Mouse (Mus musculus): ENCODE measurements at regions not wholly inside any gene's neighbourhood (a gene's known extent, or its start where the extent isn't known, plus 50 kb on each side); places are given as distances from the start of the nearest gene placed in this dataset.

DNA sequence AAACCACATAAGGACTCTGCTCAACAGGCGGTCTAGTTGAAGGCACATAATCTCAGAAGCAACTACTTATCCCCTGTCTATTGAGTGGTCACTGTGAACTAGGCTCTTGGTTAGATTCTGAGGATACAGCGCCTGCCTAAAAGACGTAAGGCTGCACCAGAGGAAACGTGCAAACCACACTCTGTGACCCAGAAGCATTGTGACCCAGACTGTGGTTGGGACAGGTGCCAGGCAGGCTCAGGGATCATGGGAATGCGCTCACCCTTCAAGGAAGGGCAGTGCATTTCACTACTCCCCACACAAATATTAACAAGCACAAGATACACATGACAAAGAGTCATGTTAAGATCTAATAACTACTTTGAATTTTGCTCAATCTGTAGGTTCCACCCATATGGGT, 628.3 kb downstream of the 1700064H15Rik start:
- Histone ChIP-seq H3K9me3 (ENCODE audit: control insufficient read depth, low read length) (no peaks in the 10 kb centered on the region), H3K4me1 (replicated peaks; ENCODE audit: control insufficient read depth, insufficient read depth, low read length) (no peaks in the 10 kb centered on the region), H3K4me2 (no peak overlapping the region), H3K4me3 (ENCODE audit: low read depth, low read length) (no peak overlapping the region), H3K27me3 (replicated peaks; ENCODE audit: control insufficient read depth, insufficient read depth, low read length) (no peaks in the 10 kb centered on the region), H3K27ac (ENCODE audit: low read depth, low read length) (no peak overlapping the region), H3K9ac (ENCODE audit: low read depth, low read length) (no peak overlapping the region), H3K36me3 (ENCODE audit: control insufficient read depth, insufficient read depth, low read length) (no peaks in the 10 kb centered on the region)
- ATAC-seq (replicated peaks; ENCODE audit: low FRiP score), result no peak
- WGBS, result 72% methylated on average over 5 of the region's 5 CpGs
- DNase-seq (ENCODE audit: low spot score), result no peak

DNA sequence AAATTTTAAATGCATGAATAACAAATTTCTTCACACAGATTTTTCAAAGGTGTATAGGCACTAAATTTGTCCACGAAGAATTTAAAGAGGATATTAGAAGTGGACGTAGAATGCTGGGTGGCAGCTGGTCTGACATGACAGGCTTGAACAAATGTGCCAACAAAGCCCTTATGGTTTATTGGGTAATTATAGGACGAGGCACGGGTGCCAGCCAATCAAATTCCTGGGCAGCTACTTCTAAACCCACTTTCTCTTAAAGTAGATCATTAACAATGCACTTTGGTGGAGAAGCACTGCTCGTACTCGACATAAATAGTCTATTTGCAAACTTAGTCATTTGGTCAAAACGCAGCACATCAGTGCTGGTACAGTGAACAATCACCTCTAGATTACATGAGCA, 626.4 kb downstream of the 1700064H15Rik start:
- Histone ChIP-seq H3K4me2 (no peak overlapping the region), H3K9ac (ENCODE audit: low read depth, low read length) (no peak overlapping the region), H3K4me3 (ENCODE audit: low read depth, low read length) (no peak overlapping the region), H3K9me3 (ENCODE audit: control insufficient read depth, low read length) (no peaks in the 10 kb centered on the region), H3K27me3 (replicated peaks; ENCODE audit: control insufficient read depth, insufficient read depth, low read length) (no peaks in the 10 kb centered on the region), H3K4me1 (replicated peaks; ENCODE audit: control insufficient read depth, insufficient read depth, low read length) (no peaks in the 10 kb centered on the region), H3K27ac (ENCODE audit: low read depth, low read length) (no peak overlapping the region), H3K36me3 (ENCODE audit: control insufficient read depth, insufficient read depth, low read length) (no peaks in the 10 kb centered on the region)
- ATAC-seq (replicated peaks; ENCODE audit: low FRiP score) (no peak), DNase-seq (ENCODE audit: low spot score) (no peak)
- 76% methylated on average over 7 of the region's 7 CpGs for WGBS

DNA sequence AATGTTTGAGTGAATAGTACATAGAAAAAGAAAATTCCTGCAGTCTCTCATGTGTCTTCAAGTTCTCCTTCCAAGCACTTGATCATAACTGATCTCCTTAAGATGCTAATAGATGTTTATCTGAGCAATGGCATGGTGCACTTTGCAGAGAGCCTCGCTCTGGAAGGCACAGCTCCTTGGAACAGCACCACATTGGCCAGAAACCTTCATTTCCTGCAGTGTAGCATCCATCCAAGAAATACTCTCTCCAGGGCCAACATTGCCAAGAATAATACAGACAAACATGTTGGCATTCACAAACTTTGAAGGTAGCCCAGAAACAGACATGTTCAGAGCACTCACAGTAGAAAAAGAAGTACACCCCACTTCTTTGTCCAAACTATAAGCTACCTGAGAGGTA, 623.7 kb downstream of the 1700064H15Rik start:
- no peak overlapping the region for H3K27ac ChIP-seq (ENCODE audit: low read depth, low read length)
- H3K4me2 ChIP-seq, result no peak overlapping the region
- no peak overlapping the region for H3K9ac ChIP-seq (ENCODE audit: low read depth, low read length)
- H3K4me1 ChIP-seq (replicated peaks; ENCODE audit: control insufficient read depth, insufficient read depth, low read length), result no peaks in the 10 kb centered on the region
- ATAC-seq (replicated peaks; ENCODE audit: low FRiP score) (no peak), DNase-seq (ENCODE audit: low spot score) (no peak)
- H3K27me3 ChIP-seq (replicated peaks; ENCODE audit: control insufficient read depth, insufficient read depth, low read length), result no peaks in the 10 kb centered on the region
- no peaks in the 10 kb centered on the region for H3K36me3 ChIP-seq (ENCODE audit: control insufficient read depth, insufficient read depth, low read length)
- no peaks in the 10 kb centered on the region for H3K9me3 ChIP-seq (ENCODE audit: control insufficient read depth, low read length)
- WGBS, result 53% methylated on average over 1 of the region's 1 CpGs
- no peak overlapping the region for H3K4me3 ChIP-seq (ENCODE audit: low read depth, low read length)

DNA sequence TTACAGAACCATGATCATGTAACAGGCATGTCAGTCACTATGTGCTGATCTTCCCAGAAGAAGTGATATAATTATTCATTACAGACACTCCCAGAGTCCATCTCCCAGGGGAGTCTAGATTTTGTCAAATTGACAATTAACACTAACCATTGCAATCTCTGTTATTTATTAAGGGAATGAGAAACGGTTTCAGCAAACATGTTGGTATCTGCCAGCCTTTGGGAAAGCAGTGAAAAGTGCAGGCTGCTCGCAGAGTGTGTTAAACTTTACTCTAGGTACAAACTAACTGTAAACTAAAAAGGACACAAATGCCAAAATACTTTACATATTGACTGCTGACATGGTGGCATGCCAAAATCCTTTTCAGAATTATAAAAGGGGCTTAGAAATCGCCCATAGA, 583.9 kb downstream of the 1700064H15Rik start:
- DNase-seq (ENCODE audit: low spot score) (no peak), ATAC-seq (replicated peaks; ENCODE audit: low FRiP score) (no peak)
- Histone ChIP-seq H3K27me3 (replicated peaks; ENCODE audit: control insufficient read depth, insufficient read depth, low read length) (no peaks in the 10 kb centered on the region), H3K36me3 (ENCODE audit: control insufficient read depth, insufficient read depth, low read length) (no peaks in the 10 kb centered on the region), H3K4me1 (replicated peaks; ENCODE audit: control insufficient read depth, insufficient read depth, low read length) (no peaks in the 10 kb centered on the region), H3K27ac (ENCODE audit: low read depth, low read length) (no peak overlapping the region), H3K9me3 (ENCODE audit: control insufficient read depth, low read length) (no peaks in the 10 kb centered on the region), H3K4me3 (ENCODE audit: low read depth, low read length) (no peak overlapping the region), H3K9ac (ENCODE audit: low read depth, low read length) (no peak overlapping the region), H3K4me2 (no peak overlapping the region)
- WGBS, result 56% methylated on average over 3 of the region's 3 CpGs

DNA sequence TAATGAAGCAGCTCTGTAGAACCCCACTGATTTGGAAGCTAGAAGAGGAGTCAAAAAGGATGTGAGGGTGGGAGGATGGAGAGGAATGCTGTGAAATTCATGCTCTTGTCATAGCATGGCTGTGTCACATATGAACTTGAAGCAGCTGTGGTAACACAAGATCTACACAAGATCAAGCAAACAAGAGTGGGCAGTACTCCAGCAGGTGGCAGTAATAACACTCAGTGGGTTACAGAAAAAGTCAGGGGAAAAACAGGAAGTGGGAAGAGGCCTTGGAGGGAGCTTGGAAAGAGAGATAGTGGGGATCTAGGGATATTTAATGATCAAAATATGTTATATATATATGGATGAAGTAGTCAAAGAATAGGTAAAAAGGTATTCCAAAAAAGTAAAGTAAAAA, 582.5 kb downstream of the 1700064H15Rik start:
- Histone ChIP-seq H3K9me3 (ENCODE audit: control insufficient read depth, low read length) (no peaks in the 10 kb centered on the region), H3K4me3 (ENCODE audit: low read depth, low read length) (no peak overlapping the region), H3K4me1 (replicated peaks; ENCODE audit: control insufficient read depth, insufficient read depth, low read length) (no peaks in the 10 kb centered on the region), H3K36me3 (ENCODE audit: control insufficient read depth, insufficient read depth, low read length) (no peaks in the 10 kb centered on the region), H3K9ac (ENCODE audit: low read depth, low read length) (no peak overlapping the region), H3K4me2 (no peak overlapping the region), H3K27me3 (replicated peaks; ENCODE audit: control insufficient read depth, insufficient read depth, low read length) (no peaks in the 10 kb centered on the region), H3K27ac (ENCODE audit: low read depth, low read length) (no peak overlapping the region)
- DNase-seq (ENCODE audit: low spot score), result no peak
- ATAC-seq (replicated peaks; ENCODE audit: low FRiP score), result no peak

DNA sequence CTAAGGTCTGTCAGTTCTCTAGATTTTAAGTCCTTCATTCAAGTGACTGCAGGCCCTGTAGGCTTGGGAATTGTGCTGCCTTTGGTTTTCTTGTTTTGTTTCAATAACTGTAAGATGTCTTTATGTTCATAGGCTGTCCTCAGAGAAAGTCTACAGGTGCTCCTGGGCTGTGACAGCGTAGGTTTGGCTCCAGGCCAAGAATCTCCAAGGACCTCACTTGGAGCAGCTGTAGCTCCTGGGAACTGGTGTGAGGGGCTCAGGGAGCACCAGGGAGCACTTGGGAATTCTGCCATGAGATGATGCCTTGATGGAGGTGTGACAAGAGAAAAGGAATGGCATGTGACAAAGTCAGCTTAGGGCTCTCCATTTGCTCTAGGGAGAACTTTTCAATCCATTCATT, 581.9 kb downstream of the 1700064H15Rik start:
- WGBS, result 72% methylated on average over 1 of the region's 1 CpGs
- ATAC-seq (replicated peaks; ENCODE audit: low FRiP score) (no peak), DNase-seq (ENCODE audit: low spot score) (no peak)
- Histone ChIP-seq H3K9ac (ENCODE audit: low read depth, low read length) (no peak overlapping the region), H3K4me2 (no peak overlapping the region), H3K36me3 (ENCODE audit: control insufficient read depth, insufficient read depth, low read length) (no peaks in the 10 kb centered on the region), H3K9me3 (ENCODE audit: control insufficient read depth, low read length) (no peaks in the 10 kb centered on the region), H3K27me3 (replicated peaks; ENCODE audit: control insufficient read depth, insufficient read depth, low read length) (no peaks in the 10 kb centered on the region), H3K4me3 (ENCODE audit: low read depth, low read length) (no peak overlapping the region), H3K27ac (ENCODE audit: low read depth, low read length) (no peak overlapping the region), H3K4me1 (replicated peaks; ENCODE audit: control insufficient read depth, insufficient read depth, low read length) (no peaks in the 10 kb centered on the region)

DNA sequence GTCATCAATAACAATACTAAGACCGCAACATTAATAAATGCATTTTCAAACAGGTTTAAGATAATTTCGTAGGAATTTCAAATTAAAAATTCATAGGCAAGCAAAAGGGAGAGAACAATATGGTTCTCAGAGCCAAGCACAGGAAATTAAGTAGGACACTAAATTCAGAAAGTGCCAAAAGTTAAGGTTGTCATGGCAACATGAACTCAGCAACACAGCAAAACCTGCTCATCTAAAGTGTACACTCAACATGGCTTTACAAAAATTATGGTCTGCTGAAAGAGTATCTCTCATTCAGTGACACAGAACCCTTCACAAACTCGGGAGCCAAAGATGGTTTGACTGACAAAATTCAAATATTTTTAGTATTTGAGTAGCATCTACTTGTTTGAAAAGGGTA, 572.5 kb downstream of the 1700064H15Rik start:
- Histone ChIP-seq H3K9me3 (ENCODE audit: control insufficient read depth, low read length) (no peaks in the 10 kb centered on the region), H3K9ac (ENCODE audit: low read depth, low read length) (no peak overlapping the region), H3K4me1 (replicated peaks; ENCODE audit: control insufficient read depth, insufficient read depth, low read length) (no peaks in the 10 kb centered on the region), H3K4me3 (ENCODE audit: low read depth, low read length) (no peak overlapping the region), H3K27ac (ENCODE audit: low read depth, low read length) (no peak overlapping the region), H3K27me3 (replicated peaks; ENCODE audit: control insufficient read depth, insufficient read depth, low read length) (no peaks in the 10 kb centered on the region), H3K4me2 (no peak overlapping the region), H3K36me3 (ENCODE audit: control insufficient read depth, insufficient read depth, low read length) (no peaks in the 10 kb centered on the region)
- WGBS, result 69% methylated on average over 3 of the region's 3 CpGs
- ATAC-seq (replicated peaks; ENCODE audit: low FRiP score), result no peak
- no peak for DNase-seq (ENCODE audit: low spot score)

DNA sequence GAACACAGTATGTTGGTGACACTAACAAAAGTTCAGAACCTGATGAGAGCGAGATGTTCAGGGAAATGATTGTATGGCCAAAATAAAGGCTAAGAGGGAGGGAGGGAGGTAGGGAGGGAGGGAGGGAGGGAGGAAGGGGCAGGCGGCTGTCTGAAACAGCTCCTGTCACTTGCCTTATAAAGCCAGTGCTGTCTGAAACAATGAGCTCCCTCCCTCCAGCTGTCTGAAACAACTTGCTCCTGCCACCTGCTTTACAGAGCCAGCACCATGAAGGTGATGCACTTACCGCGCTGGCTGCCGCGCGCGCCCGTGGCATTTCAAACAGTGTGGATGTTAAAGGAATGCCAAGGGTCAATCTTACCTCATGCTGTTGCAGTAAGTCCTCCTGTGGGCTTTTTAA, 571.9 kb downstream of the 1700064H15Rik start:
- Histone ChIP-seq H3K27me3 (replicated peaks; ENCODE audit: control insufficient read depth, insufficient read depth, low read length) (no peaks in the 10 kb centered on the region), H3K4me3 (ENCODE audit: low read depth, low read length) (no peak overlapping the region), H3K4me2 (no peak overlapping the region), H3K9ac (ENCODE audit: low read depth, low read length) (no peak overlapping the region), H3K9me3 (ENCODE audit: control insufficient read depth, low read length) (no peaks in the 10 kb centered on the region), H3K4me1 (replicated peaks; ENCODE audit: control insufficient read depth, insufficient read depth, low read length) (no peaks in the 10 kb centered on the region), H3K27ac (ENCODE audit: low read depth, low read length) (no peak overlapping the region), H3K36me3 (ENCODE audit: control insufficient read depth, insufficient read depth, low read length) (no peaks in the 10 kb centered on the region)
- no peak for DNase-seq (ENCODE audit: low spot score)
- WGBS, result 38% methylated on average over 9 of the region's 9 CpGs
- ATAC-seq (replicated peaks; ENCODE audit: low FRiP score), result no peak

DNA sequence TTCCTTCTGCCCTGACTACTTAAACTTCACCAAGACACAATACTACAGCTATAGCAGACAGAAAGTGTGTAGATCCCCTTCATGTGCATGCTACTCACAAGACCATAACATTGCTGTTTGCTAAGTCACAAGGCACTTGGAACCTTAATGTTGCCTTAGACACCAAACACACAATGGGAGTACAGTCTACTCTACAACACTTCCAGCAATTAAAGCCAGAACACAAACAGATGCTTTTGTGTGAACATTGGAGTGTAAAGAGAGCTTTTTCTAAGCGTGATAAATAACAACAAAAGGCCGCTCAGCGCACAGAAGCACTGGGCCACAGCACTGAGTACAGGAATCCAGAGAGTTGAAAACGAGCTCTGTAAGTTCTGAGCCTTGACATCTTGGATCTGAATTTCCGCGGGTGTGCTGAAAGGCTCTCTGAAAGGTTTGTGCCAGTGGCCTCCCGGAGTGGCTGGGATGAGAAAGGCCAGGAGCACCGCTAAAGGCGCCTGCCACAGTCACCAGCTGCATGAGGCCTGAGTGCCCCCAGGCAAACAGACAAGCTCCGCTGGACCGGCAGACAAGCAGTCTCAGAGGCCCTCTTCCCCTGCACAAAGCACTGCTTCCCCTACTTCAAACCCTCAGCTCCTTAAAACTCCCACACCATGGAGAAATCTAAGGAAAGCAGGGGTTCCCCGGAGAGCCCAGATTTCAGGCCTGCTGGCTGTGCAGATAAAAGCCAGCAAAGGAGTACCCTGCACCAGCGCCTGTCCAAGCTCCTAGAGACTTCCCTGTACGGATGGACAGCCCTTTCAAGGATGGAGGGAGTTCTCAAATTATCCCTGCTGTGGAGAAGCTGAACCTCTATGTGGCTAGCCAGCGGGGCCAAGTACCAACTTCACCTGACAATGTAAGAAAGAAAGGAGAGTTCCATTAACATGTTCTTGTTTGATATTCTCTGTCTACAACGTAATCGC, 568.3 kb downstream of the 1700064H15Rik start:
- Histone ChIP-seq H3K27ac (ENCODE audit: low read depth, low read length) (no peak overlapping the region), H3K9ac (ENCODE audit: low read depth, low read length) (no peak overlapping the region), H3K4me1 (replicated peaks; ENCODE audit: control insufficient read depth, insufficient read depth, low read length) (no peaks in the 10 kb centered on the region), H3K4me2 (no peak overlapping the region), H3K9me3 (ENCODE audit: control insufficient read depth, low read length) (no peaks in the 10 kb centered on the region), H3K27me3 (replicated peaks; ENCODE audit: control insufficient read depth, insufficient read depth, low read length) (no peaks in the 10 kb centered on the region), H3K36me3 (ENCODE audit: control insufficient read depth, insufficient read depth, low read length) (no peaks in the 10 kb centered on the region), H3K4me3 (ENCODE audit: low read depth, low read length) (no peak overlapping the region)
- ATAC-seq (replicated peaks; ENCODE audit: low FRiP score) (no peak), DNase-seq (ENCODE audit: low spot score) (no peak)
- WGBS, result 50% methylated on average over 15 of the region's 17 CpGs
